Mouse (Mus musculus) midbrain, embryonic 16.5 days (tissue): ENCODE data around the gene Snx3. TPM values are rescaled to one million over a fixed set of nuclear protein-coding genes. Genes with fewer than 3 reads are reported as not detected.

Source experiments
- ATAC-seq: fragments of 200-750 bp; cut with Nextera tagmentation; 2 replicates; pipeline ENCODE4 v1.8.0; 2017; ENCODE audit warnings: moderate TSS enrichment
- H3K27ac ChIP-seq: fragments of 300-500 bp; sonication (generic); 2 replicates; pipeline ENCODE4 v1.5.1; 2014; ENCODE audit warnings: mild to moderate bottlenecking, low read length, mixed read lengths
- H3K27me3 ChIP-seq: fragments of 300-500 bp; sonication (generic); 2 replicates; pipeline ENCODE4 v1.6.1; 2014; ENCODE audit warnings: low read depth, low read length, mixed read lengths; ENCODE audit not compliant: control insufficient read depth, insufficient read depth
- H3K36me3 ChIP-seq: fragments of 300-500 bp; sonication (generic); 2 replicates; pipeline ENCODE4 v1.6.1; 2014; ENCODE audit warnings: mild to moderate bottlenecking, low read length, moderate library complexity, mixed read lengths; ENCODE audit not compliant: control insufficient read depth, insufficient read depth
- H3K4me1 ChIP-seq: fragments of 300-500 bp; sonication (generic); 2 replicates; pipeline ENCODE4 v1.6.1; 2014; ENCODE audit warnings: mild to moderate bottlenecking, low read length, mixed read lengths; ENCODE audit not compliant: control insufficient read depth, insufficient read depth
- H3K4me2 ChIP-seq: fragments of 300-500 bp; sonication (generic); 2 replicates; pipeline ENCODE4 v1.6.1; 2014; ENCODE audit warnings: mild to moderate bottlenecking, low read length, mixed read lengths
- H3K4me3 ChIP-seq: fragments of 300-500 bp; sonication (generic); 2 replicates; pipeline ENCODE4 v1.5.1; 2014; ENCODE audit warnings: low read depth, mild to moderate bottlenecking, low read length, moderate library complexity, mixed read lengths
- H3K9ac ChIP-seq: fragments of 300-500 bp; sonication (generic); 2 replicates; pipeline ENCODE4 v1.6.1; 2014; ENCODE audit warnings: low read depth, low read length, mixed read lengths
- H3K9me3 ChIP-seq: fragments of 300-500 bp; sonication (generic); replicated peaks from 2 replicates; pipeline ENCODE4 v1.6.1; 2014; ENCODE audit warnings: mild to moderate bottlenecking, low read length, mixed read lengths; ENCODE audit not compliant: control insufficient read depth, poor library complexity, severe bottlenecking
- WGBS: fragments of 180-500 bp; shearing (Covaris S2); extraction: QIAGEN DNeasy Blood & Tissue Kit; methylation state at CpG from one replicate; pipeline ENCODE4 v1.1.7; 2014; 5-methylcytosine and 5-hydroxymethylcytosine counted together
- polyA plus RNA-seq: library from polyadenylated mRNA; unstranded; fragments of >200 nt; fragmentation: Nextera tagmentation; extraction: Ambion mirVana; gene quantifications from 2 replicates; pipeline ENCODE4 v1.2.1, GENCODE M21; 2015

Snx3 gene
- polyA plus RNA-seq, 1 experiment from 2014 or later, result 334 TPM

DNA sequence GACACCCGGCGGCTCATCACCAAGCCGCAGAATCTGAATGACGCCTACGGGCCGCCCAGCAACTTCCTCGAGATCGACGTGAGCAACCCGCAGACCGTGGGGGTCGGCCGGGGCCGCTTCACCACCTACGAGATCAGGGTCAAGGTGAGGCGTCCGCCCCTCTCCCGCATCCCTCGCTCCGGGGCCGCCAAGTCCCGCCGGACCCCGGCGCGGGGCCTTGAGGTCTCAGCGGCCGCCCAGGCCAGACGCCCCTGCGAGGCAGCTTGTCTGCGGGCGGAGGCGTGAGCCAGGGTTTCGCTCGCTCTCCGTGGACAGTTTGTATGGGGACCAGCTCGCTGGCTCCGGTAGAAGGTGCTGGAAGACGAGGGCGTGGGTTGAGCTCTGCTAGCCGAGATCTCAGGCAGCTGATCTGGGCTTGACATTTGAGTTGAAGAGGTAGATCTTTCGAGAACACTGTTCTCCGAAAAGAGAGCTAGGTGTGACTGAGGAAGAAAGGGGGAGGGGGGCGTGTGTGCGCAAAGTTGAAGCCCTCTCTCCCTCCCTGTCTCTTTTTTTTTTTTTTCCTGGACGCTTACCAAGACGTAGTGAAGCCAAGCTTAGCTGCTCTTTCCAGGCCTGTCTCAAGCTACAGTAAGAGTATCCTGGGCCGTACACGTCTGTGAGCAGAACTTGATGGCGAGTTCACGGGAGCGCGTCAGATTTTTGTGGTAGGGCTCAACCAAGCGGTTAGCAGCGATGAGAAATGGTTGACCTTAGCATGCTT, 700 bp downstream of the Snx3 start:
- peak; percentile 56 for ATAC-seq
- Histone ChIP-seq H3K36me3 (no peaks in the 10 kb centered on the region), H3K4me3 (peak overlapping the region; percentile 100), H3K27me3 (no peaks in the 10 kb centered on the region), H3K27ac (peak overlapping the region; percentile 100), H3K9me3 (no peaks in the 10 kb centered on the region), H3K9ac (peak overlapping the region; percentile 92), H3K4me2 (peak overlapping the region; percentile 91), H3K4me1 (peaks cover 10% of the 10 kb centered on the region)
- under 1% methylated on average over 49 of the region's 55 CpGs for WGBS

DNA sequence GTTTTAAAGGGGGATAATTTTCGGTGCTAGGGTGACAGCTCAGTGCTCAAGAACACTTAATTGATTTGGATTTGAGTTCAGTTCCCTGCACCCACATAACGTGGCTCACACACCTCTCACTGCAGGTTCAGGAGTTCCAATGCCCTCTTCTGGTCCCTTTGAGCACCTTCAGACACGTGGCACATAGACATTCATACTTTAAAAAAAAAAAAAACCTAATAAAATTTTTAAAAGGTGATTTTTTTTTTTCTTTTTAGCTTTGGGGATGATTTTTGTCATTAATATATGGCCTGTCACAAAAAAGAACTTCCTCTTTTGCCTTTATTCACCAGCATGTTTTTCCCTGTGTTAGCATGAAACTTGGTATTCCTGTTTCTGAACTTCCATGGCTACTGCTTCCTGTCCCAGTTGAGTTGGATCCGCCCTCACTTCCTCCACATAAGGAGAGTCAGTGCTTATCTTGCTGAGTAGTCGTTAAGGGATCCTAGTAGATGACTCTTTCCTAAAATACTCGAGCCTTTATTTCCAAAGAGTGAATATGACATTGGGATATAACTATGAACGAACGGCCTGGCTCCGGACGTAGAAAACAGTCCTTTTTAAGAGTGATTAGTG, 2.4 kb downstream of the Snx3 start:
- no peak overlapping the region for H3K27ac ChIP-seq
- WGBS, result 91% methylated on average over 10 of the region's 10 CpGs
- no peaks in the 10 kb centered on the region for H3K27me3 ChIP-seq
- H3K4me1 ChIP-seq, result peaks cover 10% of the 10 kb centered on the region
- no peaks in the 10 kb centered on the region for H3K9me3 ChIP-seq
- no peak overlapping the region for H3K4me2 ChIP-seq
- no peak overlapping the region for H3K9ac ChIP-seq
- no peak for ATAC-seq
- peaks cover 8% of the 10 kb centered on the region; the same call in 1 of the 2 replicates for H3K36me3 ChIP-seq
- H3K4me3 ChIP-seq, result no peak overlapping the region

DNA sequence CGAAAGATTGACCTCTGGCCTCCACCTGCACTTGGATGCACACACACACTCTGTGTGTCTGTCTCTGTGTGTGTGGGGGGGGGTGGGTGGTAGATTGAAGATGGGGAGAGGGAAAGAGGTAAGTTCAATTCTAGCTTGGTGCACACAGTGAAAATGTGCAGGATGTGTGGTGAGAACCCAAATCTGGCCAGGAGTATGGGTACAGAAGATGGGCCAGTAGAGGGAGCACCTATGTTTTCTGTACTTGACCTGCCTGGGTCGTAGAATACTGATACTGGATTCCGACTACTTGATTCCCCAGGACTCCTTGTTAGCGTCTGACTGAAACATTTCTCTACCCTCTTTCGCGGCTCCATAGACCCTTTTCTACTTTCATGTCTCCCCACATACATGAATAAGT, 8.3 kb downstream of the Snx3 start:
- no peak for ATAC-seq
- Histone ChIP-seq H3K27ac (no peak overlapping the region), H3K27me3 (no peaks in the 10 kb centered on the region)

DNA sequence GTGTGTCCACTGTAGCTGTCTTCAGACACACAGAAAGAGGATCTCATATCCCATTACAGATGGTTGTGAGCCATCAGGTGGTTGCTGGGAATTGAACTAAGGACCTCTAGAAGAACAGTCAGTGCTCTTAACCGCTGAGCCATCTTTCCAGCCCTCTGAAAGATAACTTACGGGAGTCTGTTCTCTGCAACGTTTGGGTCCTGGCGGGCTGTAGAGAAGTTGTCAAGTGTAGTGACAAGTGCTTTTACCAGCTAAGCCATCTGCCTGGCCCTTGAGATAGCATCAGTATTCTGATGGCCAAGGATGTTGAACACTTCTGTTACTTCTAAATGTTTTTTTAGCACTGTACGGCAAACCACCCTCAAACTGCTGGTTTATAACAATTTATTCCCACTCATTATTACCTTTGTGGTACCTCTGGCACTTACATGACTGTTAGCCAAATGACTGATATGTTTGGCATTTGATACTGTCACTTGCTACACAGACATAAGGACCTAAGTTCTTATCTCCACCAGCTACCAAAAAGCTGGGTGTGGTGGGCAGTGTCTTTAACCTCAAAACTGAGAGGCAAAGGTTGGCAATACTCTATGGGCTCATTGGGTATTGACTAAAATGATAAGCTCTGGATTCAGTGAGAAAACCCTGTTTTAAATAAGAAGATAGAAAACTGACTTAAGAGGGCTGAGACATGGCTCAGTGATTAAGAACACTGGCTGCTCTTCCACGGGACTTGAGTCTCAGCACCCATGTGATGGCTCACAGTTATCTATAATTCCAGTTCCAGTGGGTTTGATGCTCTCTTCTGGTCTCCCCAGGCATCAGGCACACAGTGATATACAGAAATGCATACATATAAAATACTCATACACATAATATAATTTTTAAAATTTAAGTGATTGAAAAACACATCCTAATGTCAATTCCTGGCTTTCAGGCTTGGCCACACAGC, 9.6 kb downstream of the Snx3 start:
- peaks cover 8% of the 10 kb centered on the region; the same call in 1 of the 2 replicates for H3K36me3 ChIP-seq
- WGBS, result 86% methylated on average over 6 of the region's 6 CpGs
- no peaks in the 10 kb centered on the region for H3K4me1 ChIP-seq
- no peak overlapping the region for H3K4me2 ChIP-seq
- H3K9ac ChIP-seq, result no peak overlapping the region
- ATAC-seq, result no peak
- H3K27ac ChIP-seq, result no peak overlapping the region
- H3K9me3 ChIP-seq, result no peaks in the 10 kb centered on the region
- no peak overlapping the region for H3K4me3 ChIP-seq
- H3K27me3 ChIP-seq, result no peaks in the 10 kb centered on the region

More for the DNA sequence above, 8.3 kb downstream of the Snx3 start:
- no peak overlapping the region for H3K4me3 ChIP-seq
- no peaks in the 10 kb centered on the region for H3K4me1 ChIP-seq
- 84% methylated on average over 6 of the region's 6 CpGs for WGBS
- H3K36me3 ChIP-seq, result peaks cover 8% of the 10 kb centered on the region; the same call in 1 of the 2 replicates
- H3K9ac ChIP-seq, result no peak overlapping the region
- no peak overlapping the region for H3K4me2 ChIP-seq
- no peaks in the 10 kb centered on the region for H3K9me3 ChIP-seq

DNA sequence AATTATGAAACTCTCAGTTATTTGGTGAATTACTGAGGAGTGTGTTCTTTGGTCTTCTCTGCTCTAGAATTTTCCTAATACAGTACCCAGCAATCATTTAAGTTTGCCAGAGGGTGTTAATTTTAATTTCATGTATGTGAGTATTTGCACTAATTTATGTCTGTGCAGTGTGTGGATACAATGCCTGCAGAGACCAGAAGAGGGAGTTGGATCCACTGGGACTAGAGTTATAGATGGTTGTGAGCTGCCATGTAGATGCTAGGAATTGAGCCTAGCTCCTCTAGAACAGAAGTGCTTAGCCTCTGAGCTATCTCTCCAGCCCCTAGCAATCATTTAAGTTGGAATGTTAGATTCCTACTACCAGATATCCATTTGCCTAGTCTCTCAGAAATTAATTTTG, 12.3 kb downstream of the Snx3 start:
- ATAC-seq, result no peak
- no peaks in the 10 kb centered on the region for H3K27me3 ChIP-seq

DNA sequence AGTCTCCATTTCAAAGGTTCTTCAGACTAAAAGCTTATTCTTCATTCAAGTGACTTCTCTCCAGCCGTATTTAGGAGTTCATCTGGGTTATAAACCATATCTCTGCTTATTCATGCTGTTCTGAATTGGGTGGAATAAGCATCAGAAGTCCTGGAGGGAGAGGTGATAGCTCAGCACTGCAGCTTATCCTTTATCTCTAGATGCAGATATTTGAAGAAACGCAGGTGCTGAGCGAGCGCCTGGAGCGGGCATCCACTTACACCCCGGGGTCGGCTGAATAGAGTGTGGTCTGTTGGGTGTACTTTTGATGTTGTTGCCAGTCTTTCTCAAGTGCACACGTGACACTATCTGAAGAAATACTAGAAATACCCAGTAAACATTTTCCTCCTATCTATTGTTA, 16.5 kb downstream of the Snx3 start:
- 78% methylated on average over 8 of the region's 8 CpGs for WGBS
- no peak overlapping the region for H3K9ac ChIP-seq
- 0 out of 2 replicates have a peak, but pooled peaks cover 3% of the 10 kb centered on the region for H3K4me1 ChIP-seq
- H3K27me3 ChIP-seq, result no peaks in the 10 kb centered on the region
- H3K36me3 ChIP-seq, result no peaks in the 10 kb centered on the region
- no peak overlapping the region for H3K4me2 ChIP-seq
- no peak overlapping the region for H3K27ac ChIP-seq
- ATAC-seq, result no peak
- no peaks in the 10 kb centered on the region for H3K9me3 ChIP-seq
- H3K4me3 ChIP-seq, result no peak overlapping the region

More for the DNA sequence above, 12.3 kb downstream of the Snx3 start:
- H3K27ac ChIP-seq, result no peak overlapping the region
- no peaks in the 10 kb centered on the region for H3K36me3 ChIP-seq
- no peaks in the 10 kb centered on the region for H3K4me1 ChIP-seq
- no peak overlapping the region for H3K9ac ChIP-seq
- no peaks in the 10 kb centered on the region for H3K9me3 ChIP-seq
- no peak overlapping the region for H3K4me3 ChIP-seq
- no peak overlapping the region for H3K4me2 ChIP-seq

DNA sequence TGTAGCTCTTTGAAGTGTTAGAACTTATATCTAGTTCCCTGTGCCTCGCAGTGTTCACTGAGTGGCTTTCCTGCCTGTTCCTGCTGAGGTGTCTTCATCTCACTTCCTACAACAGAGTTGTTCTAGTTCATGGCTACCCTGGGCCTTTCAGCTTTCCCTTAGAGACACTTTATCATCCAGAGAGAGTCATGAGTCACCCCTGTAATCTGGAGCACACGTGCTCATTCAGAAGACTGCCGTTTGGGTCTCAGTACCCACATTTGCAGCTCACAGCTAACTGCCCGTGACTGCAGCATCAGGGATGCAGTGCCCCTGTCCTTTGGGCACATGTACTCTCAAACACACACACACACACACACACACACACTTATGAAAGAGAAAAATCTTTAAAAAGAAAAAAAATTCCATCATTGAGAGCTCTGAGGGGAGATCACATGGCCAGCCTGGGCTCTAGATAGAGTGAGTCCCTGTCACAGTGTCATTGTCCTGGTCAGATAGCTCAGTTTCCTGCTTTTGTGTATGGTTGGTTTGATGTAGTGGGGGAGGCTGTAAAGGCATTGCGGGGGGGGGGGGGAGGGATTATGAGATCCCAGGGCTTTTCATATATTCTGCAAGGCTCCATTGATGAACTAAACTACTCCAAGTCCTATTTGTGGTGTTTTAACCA, 19.6 kb downstream of the Snx3 start:
- ATAC-seq, result no peak
- no peaks in the 10 kb centered on the region for H3K9me3 ChIP-seq
- H3K27me3 ChIP-seq, result no peaks in the 10 kb centered on the region
- no peak overlapping the region for H3K4me3 ChIP-seq
- H3K4me1 ChIP-seq, result 0 out of 2 replicates have a peak, but pooled peaks cover 3% of the 10 kb centered on the region
- no peak overlapping the region for H3K4me2 ChIP-seq
- no peak overlapping the region for H3K27ac ChIP-seq
- H3K36me3 ChIP-seq, result 0 out of 2 replicates have a peak, but pooled peaks cover 1% of the 10 kb centered on the region
- 61% methylated on average over 4 of the region's 5 CpGs for WGBS
- H3K9ac ChIP-seq, result no peak overlapping the region

DNA sequence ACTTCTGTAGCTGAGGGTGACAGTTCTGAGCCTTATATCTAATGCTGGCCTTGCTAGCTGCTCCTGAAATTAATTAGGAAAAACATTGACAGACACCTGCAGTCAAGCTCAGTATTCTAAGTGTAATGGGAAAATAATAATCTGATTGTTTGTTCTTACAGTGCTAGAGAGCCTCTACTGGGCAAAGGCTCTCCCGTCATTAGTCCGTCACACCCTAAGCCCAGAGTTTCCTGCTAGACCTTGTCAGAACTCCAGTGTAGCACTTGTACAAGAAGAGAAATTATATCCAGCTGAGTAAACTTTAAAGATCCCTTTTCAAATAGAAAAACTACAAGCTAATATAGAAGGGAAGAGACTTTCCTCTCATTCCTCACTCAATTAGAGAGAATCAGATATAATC, 21.1 kb downstream of the Snx3 start:
- Histone ChIP-seq H3K9me3 (no peaks in the 10 kb centered on the region), H3K27me3 (no peaks in the 10 kb centered on the region), H3K4me3 (no peak overlapping the region), H3K36me3 (peaks cover 7% of the 10 kb centered on the region; the same call in 1 of the 2 replicates), H3K27ac (no peak overlapping the region), H3K9ac (no peak overlapping the region), H3K4me1 (0 out of 2 replicates have a peak, but pooled peaks cover 3% of the 10 kb centered on the region), H3K4me2 (no peak overlapping the region)
- no peak for ATAC-seq
- 34% methylated on average over 2 of the region's 2 CpGs for WGBS
